13 mouse cellular contexts compared by ENCODE assay signal in the genomic region with DNA sequence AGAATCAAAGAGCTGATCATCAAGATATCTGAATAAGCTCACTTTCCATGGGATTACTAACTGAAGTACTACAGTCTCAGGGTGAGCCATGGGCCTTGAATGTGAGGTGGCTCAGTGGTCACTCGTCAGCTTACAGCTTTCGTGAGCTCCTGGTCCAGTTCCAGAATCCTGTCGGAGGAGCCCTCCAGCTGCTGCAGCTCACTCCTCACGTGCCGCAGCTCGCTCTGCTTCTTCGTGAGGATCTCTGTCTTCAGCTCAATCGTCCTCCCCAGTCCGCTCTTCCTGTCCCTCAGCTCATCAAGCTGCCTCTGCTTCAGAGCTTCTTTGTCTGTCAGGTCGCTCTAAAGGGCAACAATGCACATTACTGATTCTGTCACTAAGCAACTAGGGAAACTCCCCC. TPM values are rescaled to one million over a fixed set of nuclear protein-coding genes. Genes with fewer than 3 reads are reported as not detected.
DNase-seq lines count a peak whose midpoint lies in the region; ATAC-seq lines count a peak whose summit lies in the region.
"Had no signal": no experiment of that assay in that cellular context is flagged by ENCODE, and none has a peak within 500 bp of the region (broad histone marks: within the 10 kb centered on the region; RNA-seq: fewer than 3 reads in every experiment).

No protein-coding gene starts in this region.

- H3K4me1 ChIP-seq in hindbrain, embryonic 14.5 days (replicated peaks; ENCODE audit: control insufficient read depth, insufficient read depth, low read length) = no peaks in the 10 kb centered on the region; the same call in 1 of the 2 replicates
- H3K4me1 ChIP-seq: embryonic facial prominence, embryonic 15.5 days had no signal

- ATAC-seq in hindbrain, embryonic 14.5 days (ENCODE audit: low FRiP score) = no peak
- ATAC-seq: intestine, postnatal 0 days had no signal

- DNase-seq in kidney, postnatal 4 days = peak; percentile 47 to 55
- DNase-seq in kidney, adult 11 months = no peak
- DNase-seq in embryo, embryonic 11 days = peak; percentile 23
- DNase-seq in hindbrain, embryonic 14.5 days (ENCODE audit: low spot score) = no peak
- peak; percentile 62 to 90 for DNase-seq in lung, postnatal 4 days
- DNase-seq in adrenal gland, postnatal 14 days = no peak
- no peak for DNase-seq in adrenal gland, adult 8-10 months
- DNase-seq: cerebellum, adult 11 months had no signal

- no peaks in the 10 kb centered on the region for H3K27me3 ChIP-seq in hindbrain, embryonic 14.5 days (ENCODE audit: control insufficient read depth, insufficient read depth, low read length)
- H3K27me3 ChIP-seq: embryonic facial prominence, embryonic 15.5 days; heart, embryonic 12.5 days had no signal

- WGBS in hindbrain, embryonic 14.5 days = 25% methylated on average over 10 of the region's 10 CpGs

- no peaks in the 10 kb centered on the region for H3K9me3 ChIP-seq in hindbrain, embryonic 14.5 days (ENCODE audit: control insufficient read depth, low read length)
- H3K9me3 ChIP-seq: embryonic facial prominence, embryonic 15.5 days; heart, embryonic 12.5 days had no signal

- H3K4me2 ChIP-seq in hindbrain, embryonic 14.5 days (replicated peaks) = peak overlapping the region; percentile 34
- H3K4me2 ChIP-seq: embryonic facial prominence, embryonic 15.5 days; heart, embryonic 12.5 days had no signal

- no peak overlapping the region for H3K4me3 ChIP-seq in hindbrain, embryonic 14.5 days (replicated peaks; ENCODE audit: low read length)
- H3K4me3 ChIP-seq: embryonic facial prominence, embryonic 15.5 days; heart, embryonic 12.5 days had no signal

- peaks cover 5% of the 10 kb centered on the region; the same call in 1 of the 2 replicates for H3K36me3 ChIP-seq in hindbrain, embryonic 14.5 days (replicated peaks; ENCODE audit: control insufficient read depth, insufficient read depth)

- no peak overlapping the region for H3K27ac ChIP-seq in hindbrain, embryonic 14.5 days
- H3K27ac ChIP-seq: embryonic facial prominence, embryonic 15.5 days had no signal

- H3K9ac ChIP-seq in hindbrain, embryonic 14.5 days = no peak overlapping the region
- H3K9ac ChIP-seq: embryonic facial prominence, embryonic 15.5 days; heart, embryonic 12.5 days had no signal

RNA-seq across cellular contexts. Expression of a gene that starts 15.1 kb away (rescaled TPM):
- polyA plus RNA-seq in hindbrain, embryonic 14.5 days (2014; fragmentation: Nextera tagmentation; extraction: Ambion mirVana) = 10.7 and 10.8 TPM in 2 replicates
- 15.8 and 17.7 TPM in 2 replicates for total RNA-seq in adrenal gland, postnatal 14 days (2021)
- total RNA-seq in adrenal gland, adult 8-10 months (2022) = 10 to 100 TPM; 15.2 to 21.9 (median 18.6) TPM

RNA-seq across cellular contexts. Expression of a gene that starts 28.6 kb away (rescaled TPM):
- polyA plus RNA-seq in hindbrain, embryonic 14.5 days (2014; fragmentation: Nextera tagmentation; extraction: Ambion mirVana) = not detected in 2 replicates
- total RNA-seq in adrenal gland, postnatal 14 days (2021) = not detected in 2 replicates
- total RNA-seq in adrenal gland, adult 8-10 months (2022) = not detected
- polyA plus RNA-seq: embryonic facial prominence, embryonic 15.5 days; heart, embryonic 12.5 days; intestine, postnatal 0 days; spleen, adult 2 months had no signal

RNA-seq across cellular contexts. Expression of a gene that starts 57.5 kb away (rescaled TPM):
- polyA plus RNA-seq in hindbrain, embryonic 14.5 days (2014; fragmentation: Nextera tagmentation; extraction: Ambion mirVana) = not detected in 2 replicates
- total RNA-seq in adrenal gland, postnatal 14 days (2021) = not detected in 2 replicates
- not detected for total RNA-seq in adrenal gland, adult 8-10 months (2022)
- polyA plus RNA-seq: embryonic facial prominence, embryonic 15.5 days; heart, embryonic 12.5 days; intestine, postnatal 0 days; limb, embryonic 11.5 days; spleen, adult 2 months had no signal

Comparison
In these comparisons a context has a peak if more than half of its experiments do, and no peak if none do; other contexts are left out.
1. DNase-seq: peak in kidney, postnatal 4 days (2 of 2), embryo, embryonic 11 days (single experiment) and lung, postnatal 4 days (2 of 2); none in kidney, adult 11 months (single experiment), hindbrain, embryonic 14.5 days (single experiment), adrenal gland, postnatal 14 days (single experiment) and adrenal gland, adult 8-10 months (single experiment).